Mouse (Mus musculus): ENCODE results near the gene Tmem106c.

Gene Tmem106c

GRCm38 (mm10) chr15:97963989-97964835 lies at the start of gene Tmem106c:
Tmem106c (plus strand) TSS chr15:97964200.
- peak; percentile 95 to 97 for DNase-seq (ENCODE audit: inconsistent age in 2 of 2, low spot score in 1 of 2)

DNA sequence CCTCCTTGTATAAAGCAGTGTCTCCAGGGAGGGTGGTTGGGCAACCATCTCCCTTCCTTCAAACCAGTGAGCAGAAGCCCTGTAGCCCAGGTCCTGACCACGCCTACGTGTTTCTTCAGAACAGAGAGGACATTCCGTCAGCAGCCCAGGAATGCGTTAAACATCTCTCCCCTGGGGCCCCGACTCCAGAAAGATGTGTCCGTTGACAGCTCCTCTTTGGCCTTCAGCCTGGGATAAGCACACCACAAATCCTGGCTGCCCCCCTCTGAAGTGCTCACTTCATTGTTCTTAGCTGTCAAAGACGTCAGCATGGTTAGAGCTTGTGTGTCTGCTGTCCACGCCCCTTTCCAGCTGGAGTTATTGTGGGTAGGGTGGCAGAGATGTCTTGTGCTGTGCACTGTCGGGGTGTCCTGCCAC lies 49.7 kb upstream of the Tmem106c start:
- peak in 1 of 2 experiments; percentile 63 for DNase-seq (ENCODE audit: inconsistent age in 2 of 2, low spot score in 1 of 2)

- no peak for DNase-seq (ENCODE audit: inconsistent age in 2 of 2, low spot score in 1 of 2)
Observed at GRCm38 (mm10) chr15:97917994-97918393, 46.0 kb upstream of the Tmem106c start.

- DNase-seq (ENCODE audit: inconsistent age in 2 of 2, low spot score in 1 of 2), result no peak
Observed at GRCm38 (mm10) chr15:97919217-97919616, 44.8 kb upstream of the Tmem106c start.

GRCm38 (mm10) chr15:97920306-97920705 lies 43.7 kb upstream of the Tmem106c start:
- peak in 1 of 2 experiments; percentile 32 for DNase-seq (ENCODE audit: inconsistent age in 2 of 2, low spot score in 1 of 2)

DNA sequence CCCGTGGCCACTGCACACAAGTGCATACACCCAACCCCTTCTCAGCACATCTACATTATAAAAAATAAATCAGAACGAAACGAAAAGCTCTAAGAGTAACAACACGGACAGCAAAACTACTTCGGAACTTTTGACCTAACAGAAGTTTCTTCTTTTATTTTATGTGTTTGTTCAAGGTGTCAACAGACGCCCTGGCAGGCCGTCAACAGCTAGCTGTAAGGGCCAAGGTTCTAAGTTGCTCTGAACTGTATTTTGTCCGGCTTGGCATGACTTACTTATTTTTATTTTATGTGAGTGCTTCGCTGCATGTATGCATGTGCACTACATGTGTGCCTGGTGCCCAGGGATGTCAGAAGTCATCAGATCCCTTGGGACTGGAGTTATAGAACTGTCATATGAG lies 42.2 kb upstream of the Tmem106c start:
- DNase-seq (ENCODE audit: inconsistent age in 2 of 2, low spot score in 1 of 2), result no peak

GRCm38 (mm10) chr15:97922421-97922820 lies 41.6 kb upstream of the Tmem106c start:
- no peak for DNase-seq (ENCODE audit: inconsistent age in 2 of 2, low spot score in 1 of 2)

GRCm38 (mm10) chr15:97927018-97927417 lies 37.0 kb upstream of the Tmem106c start:
- DNase-seq (ENCODE audit: inconsistent age in 2 of 2, low spot score in 1 of 2), result no peak

- no peak for DNase-seq (ENCODE audit: inconsistent age in 2 of 2, low spot score in 1 of 2)
Observed at GRCm38 (mm10) chr15:97927821-97928220, 36.2 kb upstream of the Tmem106c start.

DNA sequence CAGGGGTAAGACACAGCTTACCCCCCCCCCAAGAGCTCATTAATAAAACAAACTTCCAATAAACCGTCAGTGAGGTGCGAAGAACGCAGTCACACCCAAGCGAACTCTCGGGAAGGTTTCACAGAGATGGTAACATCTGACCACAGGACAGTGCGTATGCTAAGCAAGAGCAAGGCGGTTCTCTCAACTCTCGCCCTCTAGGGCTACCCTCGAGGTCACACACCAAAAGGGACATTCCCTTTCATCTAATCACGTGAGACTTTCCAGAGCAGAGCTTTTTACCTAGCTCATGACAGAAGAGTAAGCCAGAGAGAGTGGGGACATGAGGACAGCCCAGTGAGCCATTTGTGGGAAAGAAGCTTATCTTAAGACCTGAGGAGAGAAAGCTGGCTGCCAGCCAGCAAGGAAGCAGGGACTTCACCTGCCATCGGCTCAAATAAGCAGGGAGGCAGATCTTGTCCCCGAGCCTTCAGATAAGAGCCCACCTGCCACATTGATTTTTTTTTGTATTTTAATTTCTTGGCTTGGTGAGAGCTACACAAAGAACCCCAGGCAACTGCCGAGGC lies 34.7 kb upstream of the Tmem106c start:
- peak in 1 of 2 experiments; percentile 22 for DNase-seq (ENCODE audit: inconsistent age in 2 of 2, low spot score in 1 of 2)

DNA sequence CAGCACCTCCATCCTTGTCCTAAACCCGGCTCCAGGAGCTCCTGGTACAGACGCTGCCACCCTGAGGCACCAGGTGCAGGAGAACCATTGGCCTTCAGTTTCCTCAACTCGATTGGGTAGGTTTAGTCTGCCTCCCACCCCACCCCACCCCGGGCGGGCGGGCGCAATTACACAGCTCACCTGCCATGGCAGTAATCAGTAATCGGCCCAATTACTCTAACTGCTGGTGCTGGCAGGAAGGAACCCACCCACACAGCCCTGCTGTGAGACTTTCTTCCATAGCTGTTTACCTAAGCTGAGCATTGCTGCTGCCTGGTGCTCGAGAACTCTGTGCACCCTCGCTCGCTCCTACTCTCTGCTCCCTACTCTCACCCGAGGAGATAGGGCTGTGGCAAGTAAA lies 31.6 kb upstream of the Tmem106c start:
- DNase-seq (ENCODE audit: inconsistent age in 2 of 2, low spot score in 1 of 2), result no peak

DNA sequence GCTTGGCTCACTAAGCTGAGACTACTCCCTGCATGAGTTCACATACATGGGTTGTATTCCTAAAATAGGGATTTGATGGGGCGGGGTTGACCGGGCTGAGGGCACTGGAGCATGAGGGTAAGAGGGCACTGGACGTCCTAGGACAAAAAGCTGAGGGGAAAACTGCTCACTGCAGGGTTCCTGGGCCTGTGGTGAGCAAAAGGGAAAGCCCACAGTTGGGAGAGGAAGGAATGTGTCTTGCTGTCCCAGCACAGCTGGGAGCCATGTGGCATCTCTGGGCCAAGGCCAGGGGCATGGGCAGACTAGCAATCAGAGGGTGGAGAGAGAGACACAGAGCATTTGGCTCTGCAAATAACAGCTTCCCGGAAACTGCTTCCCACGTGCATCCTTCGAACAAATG lies 25.4 kb upstream of the Tmem106c start:
- DNase-seq (ENCODE audit: inconsistent age in 2 of 2, low spot score in 1 of 2), result no peak

DNA sequence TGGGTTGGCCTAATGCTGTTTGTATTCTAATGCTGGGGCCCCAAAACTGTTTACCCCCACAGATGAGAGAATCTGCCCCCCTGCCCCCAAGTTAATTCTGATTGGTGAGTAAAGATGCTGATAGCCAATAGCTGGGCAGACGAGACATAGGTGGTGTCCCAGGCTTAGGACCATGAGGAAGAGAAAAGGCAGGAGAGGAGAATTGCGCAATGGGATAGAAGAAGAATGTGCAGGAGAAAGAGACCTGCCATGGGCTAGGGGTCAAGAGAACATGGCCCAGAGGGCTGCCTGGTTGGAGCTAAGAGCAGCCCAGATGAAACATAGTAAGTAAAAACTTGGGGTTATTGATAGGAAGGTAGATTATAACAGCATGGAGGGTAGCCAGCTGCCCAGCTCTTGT lies 23.9 kb upstream of the Tmem106c start:
- DNase-seq (ENCODE audit: inconsistent age in 2 of 2, low spot score in 1 of 2), result no peak

- no peak for DNase-seq (ENCODE audit: inconsistent age in 2 of 2, low spot score in 1 of 2)
Observed at GRCm38 (mm10) chr15:97941306-97941705, 22.7 kb upstream of the Tmem106c start.

GRCm38 (mm10) chr15:97942538-97942937 lies 21.5 kb upstream of the Tmem106c start:
- DNase-seq (ENCODE audit: inconsistent age in 2 of 2, low spot score in 1 of 2), result no peak

GRCm38 (mm10) chr15:97943356-97943755 lies 20.6 kb upstream of the Tmem106c start:
- DNase-seq (ENCODE audit: inconsistent age in 2 of 2, low spot score in 1 of 2), result no peak

GRCm38 (mm10) chr15:97944919-97945574 lies 19.0 kb upstream of the Tmem106c start:
- DNase-seq (ENCODE audit: inconsistent age in 2 of 2, low spot score in 1 of 2), result no peak

DNA sequence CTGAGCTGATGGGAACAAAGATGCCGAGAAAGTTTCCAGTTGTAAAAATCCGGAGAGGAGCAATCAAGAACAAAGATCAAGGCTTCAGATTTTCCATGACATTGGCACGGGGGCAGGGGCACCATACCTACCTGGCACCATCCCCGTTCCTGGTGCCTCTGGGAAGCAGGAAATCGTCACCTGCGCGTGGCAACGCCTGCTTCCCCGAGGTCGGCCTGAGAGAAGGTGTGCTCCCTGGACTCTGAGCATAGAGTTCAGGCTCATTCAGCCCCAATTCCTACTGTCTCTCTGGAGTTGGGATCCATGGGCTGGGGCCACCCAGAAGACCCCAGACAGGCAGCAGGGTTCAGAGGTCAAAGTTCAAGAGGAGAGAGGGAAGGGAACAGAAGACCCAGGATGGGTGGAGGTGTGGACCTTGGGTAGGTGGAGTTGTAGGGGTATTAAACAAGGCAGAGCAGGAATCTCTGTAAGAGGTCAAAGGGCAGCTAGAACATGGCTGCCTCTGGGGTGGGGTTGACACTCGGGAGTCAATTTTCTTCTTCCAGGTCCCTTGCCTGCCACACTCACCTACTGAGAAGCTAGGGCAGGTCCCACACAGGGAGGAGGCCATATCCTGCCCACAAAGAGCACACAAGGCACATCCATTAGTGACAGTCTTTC lies 18.2 kb upstream of the Tmem106c start:
- no peak for DNase-seq (ENCODE audit: inconsistent age in 2 of 2, low spot score in 1 of 2)

DNA sequence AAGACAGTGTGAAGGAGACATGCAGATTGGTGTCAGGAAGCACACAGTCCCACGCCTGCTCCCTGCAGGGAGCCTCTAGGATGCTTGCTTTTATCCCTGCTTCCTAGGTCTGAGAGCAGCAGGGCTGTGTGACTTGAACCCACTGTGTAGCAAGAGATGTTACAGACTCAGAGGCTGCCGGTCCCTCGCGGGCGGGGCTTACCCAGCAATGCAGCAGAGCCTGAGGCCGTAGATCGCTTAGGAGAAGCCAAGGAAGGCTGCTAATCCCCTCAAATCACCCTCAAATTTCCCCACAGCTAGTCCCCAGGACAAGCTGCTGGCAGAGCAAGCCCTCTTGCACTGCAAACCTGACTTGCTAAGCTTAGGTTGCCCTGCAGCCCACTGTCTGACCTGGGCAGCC lies 15.3 kb upstream of the Tmem106c start:
- no peak for DNase-seq (ENCODE audit: inconsistent age in 2 of 2, low spot score in 1 of 2)

DNA sequence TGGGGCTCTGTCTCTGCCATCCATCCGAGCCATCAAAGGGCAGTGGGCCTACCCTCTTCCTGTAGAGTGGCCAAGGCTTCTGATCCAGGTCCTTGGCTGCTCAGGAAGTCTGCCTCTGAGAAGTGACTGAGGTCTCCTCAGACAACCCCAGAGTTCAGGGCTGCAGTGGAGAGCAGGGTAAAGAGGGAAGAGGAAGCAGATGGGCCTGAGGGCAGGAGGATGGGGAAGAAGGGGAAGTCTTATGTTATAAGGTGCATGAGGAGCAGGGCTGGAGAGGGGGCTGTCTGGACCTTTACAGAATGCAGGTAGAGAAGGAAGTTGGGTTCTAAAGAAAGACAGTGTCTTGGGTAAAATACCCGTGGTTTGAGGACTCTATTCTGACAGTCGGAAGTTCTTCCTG lies 14.3 kb upstream of the Tmem106c start:
- DNase-seq (ENCODE audit: inconsistent age in 2 of 2, low spot score in 1 of 2), result no peak

- DNase-seq (ENCODE audit: inconsistent age in 2 of 2, low spot score in 1 of 2), result no peak
Observed at GRCm38 (mm10) chr15:97950240-97950639, 13.8 kb upstream of the Tmem106c start.

All from adrenal gland, adult (tissue).